Mouse (Mus musculus): ENCODE measurements at regions not wholly inside any gene's neighbourhood (a gene's known extent, or its start where the extent isn't known, plus 50 kb on each side); places are given as distances from the start of the nearest gene placed in this dataset.

DNA sequence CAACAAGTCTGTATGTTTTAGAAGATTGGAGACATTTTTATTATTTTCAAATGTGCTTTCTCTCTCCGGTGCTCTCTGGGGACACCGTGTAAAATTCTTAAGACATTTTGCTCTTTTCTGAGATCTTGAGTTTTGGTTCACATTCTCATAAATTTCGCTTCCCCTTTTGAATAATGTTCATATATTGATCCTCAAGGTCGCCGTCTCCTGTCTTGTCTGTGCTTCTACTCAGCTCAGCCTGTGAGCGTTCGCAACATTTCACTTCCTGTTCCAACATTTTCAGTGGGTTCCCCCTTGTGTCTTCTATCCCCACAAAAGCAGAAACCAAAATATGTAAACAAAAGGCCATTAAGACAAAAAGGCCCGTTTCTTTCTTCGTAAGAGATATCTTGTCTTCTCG, 154.5 kb downstream of the Atxn7l3b start:
- Histone ChIP-seq H3K4me2 (ENCODE audit: low read depth) (no peak overlapping the region), H3K27me3 (ENCODE audit: control insufficient read depth, insufficient read depth, insufficient read length) (no peaks in the 10 kb centered on the region), H3K79me2 (ENCODE audit: control insufficient read depth, insufficient read depth) (no peaks in the 10 kb centered on the region), H3ac (ENCODE audit: control insufficient read depth, insufficient read length) (no peak overlapping the region), H3K36me3 (ENCODE audit: control insufficient read depth, insufficient read depth) (no peaks in the 10 kb centered on the region), H3K4me3 (no peak overlapping the region)
- TF ChIP-seq MYOD1 (IDR thresholded peaks at IDR 0.05; ENCODE audit: control insufficient read depth in 1 of 3, insufficient read length in 2 of 3, low read depth in 2 of 3) = no peak
- TF ChIP-seq TCF3 (IDR thresholded peaks at IDR 0.05; ENCODE audit: insufficient read length, low read depth) = no peak
- TF ChIP-seq E2F4 (IDR thresholded peaks at IDR 0.05; ENCODE audit: insufficient read depth) = no peak
- no peak for TF ChIP-seq USF1 (IDR thresholded peaks at IDR 0.05; ENCODE audit: low read depth)
- TF ChIP-seq POLR2AphosphoS2 (IDR thresholded peaks at IDR 0.05; ENCODE audit: insufficient read length, low read depth) = no peak
- no peak for TF ChIP-seq MAX (IDR thresholded peaks at IDR 0.05; ENCODE audit: low read depth)
- no peak for TF ChIP-seq POLR2A (IDR thresholded peaks at IDR 0.05; ENCODE audit: insufficient read length, low read depth)

DNA sequence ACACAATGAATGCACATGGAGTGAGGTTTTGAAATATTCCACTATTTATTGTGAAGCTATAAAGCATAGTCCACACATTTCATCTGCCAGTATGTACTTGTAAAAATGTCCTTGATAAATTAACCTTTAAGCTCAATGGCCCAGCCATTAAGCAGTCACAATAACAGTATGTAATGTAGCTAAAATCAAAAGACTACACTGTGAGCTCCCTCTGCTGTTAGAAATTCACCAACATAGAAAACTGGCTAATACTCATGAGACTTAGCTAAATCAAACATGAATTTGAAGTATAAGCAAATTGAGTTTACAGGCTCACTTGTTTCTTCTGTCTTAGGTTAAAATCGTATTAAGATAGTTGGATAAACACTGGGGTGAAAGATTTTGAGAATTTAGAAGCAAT, 182.1 kb downstream of the Atxn7l3b start:
- Histone ChIP-seq H3K27me3 (ENCODE audit: control insufficient read depth, insufficient read depth, insufficient read length) (no peaks in the 10 kb centered on the region), H3K4me2 (ENCODE audit: low read depth) (no peak overlapping the region), H3ac (ENCODE audit: control insufficient read depth, insufficient read length) (no peak overlapping the region), H3K4me3 (no peak overlapping the region), H3K79me2 (ENCODE audit: control insufficient read depth, insufficient read depth) (no peaks in the 10 kb centered on the region), H3K36me3 (ENCODE audit: control insufficient read depth, insufficient read depth) (no peaks in the 10 kb centered on the region)
- TF ChIP-seq REST (IDR thresholded peaks at IDR 0.05; ENCODE audit: insufficient read depth, insufficient read length) (no peak), MYOD1 (IDR thresholded peaks at IDR 0.05; ENCODE audit: control insufficient read depth in 1 of 3, insufficient read length in 2 of 3, low read depth in 2 of 3) (no peak), E2F4 (IDR thresholded peaks at IDR 0.05; ENCODE audit: insufficient read depth) (no peak), TCF3 (IDR thresholded peaks at IDR 0.05; ENCODE audit: insufficient read length, low read depth) (no peak), TCF12 (IDR thresholded peaks at IDR 0.05; ENCODE audit: insufficient read depth, poor library complexity, severe bottlenecking) (no peak), POLR2A (IDR thresholded peaks at IDR 0.05; ENCODE audit: insufficient read length, low read depth) (no peak), MYOG (IDR thresholded peaks at IDR 0.05; ENCODE audit: control insufficient read depth in 1 of 3, insufficient read depth in 1 of 3, insufficient read length in 2 of 3, low read depth in 2 of 3) (no peak), SRF (IDR thresholded peaks at IDR 0.05; ENCODE audit: control insufficient read depth, insufficient read length, low read depth) (no peak), USF1 (IDR thresholded peaks at IDR 0.05; ENCODE audit: low read depth) (no peak), CEBPB (IDR thresholded peaks at IDR 0.05; ENCODE audit: insufficient read depth, poor library complexity, severe bottlenecking) (no peak), POLR2AphosphoS2 (IDR thresholded peaks at IDR 0.05; ENCODE audit: insufficient read length, low read depth) (no peak), MAX (IDR thresholded peaks at IDR 0.05; ENCODE audit: low read depth) (no peak)

DNA sequence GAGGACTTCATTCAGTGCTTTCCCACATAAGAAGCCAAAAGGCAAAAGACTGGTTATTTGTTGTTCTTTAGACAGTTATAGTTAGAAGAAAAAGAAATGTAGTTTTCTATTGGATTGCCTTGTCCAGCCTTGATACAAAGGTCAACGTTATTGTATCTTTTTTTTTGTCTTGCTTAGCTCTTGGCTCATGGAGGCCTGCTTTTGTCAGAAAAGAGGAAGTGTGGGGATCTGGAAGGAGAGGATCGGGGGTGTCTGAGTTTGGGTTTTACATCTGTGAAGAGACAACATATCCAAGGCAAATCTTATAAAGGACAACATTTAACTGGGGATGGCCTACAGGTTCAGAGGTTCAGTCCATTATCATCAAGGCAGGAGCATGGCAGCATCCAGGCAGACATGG, 185.3 kb downstream of the Atxn7l3b start:
- Histone ChIP-seq H3K4me3 (no peak overlapping the region), H3K36me3 (ENCODE audit: control insufficient read depth, insufficient read depth) (no peaks in the 10 kb centered on the region), H3K4me2 (ENCODE audit: low read depth) (no peak overlapping the region), H3ac (ENCODE audit: control insufficient read depth, insufficient read length) (no peak overlapping the region), H3K27me3 (ENCODE audit: control insufficient read depth, insufficient read depth, insufficient read length) (no peaks in the 10 kb centered on the region), H3K79me2 (ENCODE audit: control insufficient read depth, insufficient read depth) (no peaks in the 10 kb centered on the region)
- TF ChIP-seq SRF (IDR thresholded peaks at IDR 0.05; ENCODE audit: control insufficient read depth, insufficient read length, low read depth) (no peak), MAX (IDR thresholded peaks at IDR 0.05; ENCODE audit: low read depth) (no peak), TCF12 (IDR thresholded peaks at IDR 0.05; ENCODE audit: insufficient read depth, poor library complexity, severe bottlenecking) (no peak), POLR2A (IDR thresholded peaks at IDR 0.05; ENCODE audit: insufficient read length, low read depth) (no peak), REST (IDR thresholded peaks at IDR 0.05; ENCODE audit: insufficient read depth, insufficient read length) (no peak), POLR2AphosphoS2 (IDR thresholded peaks at IDR 0.05; ENCODE audit: insufficient read length, low read depth) (no peak), CEBPB (IDR thresholded peaks at IDR 0.05; ENCODE audit: insufficient read depth, poor library complexity, severe bottlenecking) (no peak), MYOG (IDR thresholded peaks at IDR 0.05; ENCODE audit: control insufficient read depth in 1 of 3, insufficient read depth in 1 of 3, insufficient read length in 2 of 3, low read depth in 2 of 3) (no peak), E2F4 (IDR thresholded peaks at IDR 0.05; ENCODE audit: insufficient read depth) (no peak), MYOD1 (IDR thresholded peaks at IDR 0.05; ENCODE audit: control insufficient read depth in 1 of 3, insufficient read length in 2 of 3, low read depth in 2 of 3) (no peak), USF1 (IDR thresholded peaks at IDR 0.05; ENCODE audit: low read depth) (no peak), TCF3 (IDR thresholded peaks at IDR 0.05; ENCODE audit: insufficient read length, low read depth) (no peak)

- H3K27me3 ChIP-seq (ENCODE audit: control insufficient read depth, insufficient read depth, insufficient read length) = no peaks in the 10 kb centered on the region
- no peak overlapping the region for H3K4me2 ChIP-seq (ENCODE audit: low read depth)
- H3ac ChIP-seq (ENCODE audit: control insufficient read depth, insufficient read length) = no peak overlapping the region
- no peak overlapping the region for H3K4me3 ChIP-seq
- H3K36me3 ChIP-seq (ENCODE audit: control insufficient read depth, insufficient read depth) = no peaks in the 10 kb centered on the region
- no peaks in the 10 kb centered on the region for H3K79me2 ChIP-seq (ENCODE audit: control insufficient read depth, insufficient read depth)
- TF ChIP-seq MYOD1 (IDR thresholded peaks at IDR 0.05; ENCODE audit: control insufficient read depth in 1 of 3, insufficient read length in 2 of 3, low read depth in 2 of 3) = no peak
- no peak for TF ChIP-seq POLR2A (IDR thresholded peaks at IDR 0.05; ENCODE audit: insufficient read length, low read depth)
- TF ChIP-seq TCF3 (IDR thresholded peaks at IDR 0.05; ENCODE audit: insufficient read length, low read depth) = no peak
- no peak for TF ChIP-seq REST (IDR thresholded peaks at IDR 0.05; ENCODE audit: insufficient read depth, insufficient read length)
- no peak for TF ChIP-seq CEBPB (IDR thresholded peaks at IDR 0.05; ENCODE audit: insufficient read depth, poor library complexity, severe bottlenecking)
- no peak for TF ChIP-seq MYOG (IDR thresholded peaks at IDR 0.05; ENCODE audit: control insufficient read depth in 1 of 3, insufficient read depth in 1 of 3, insufficient read length in 2 of 3, low read depth in 2 of 3)
- TF ChIP-seq TCF12 (IDR thresholded peaks at IDR 0.05; ENCODE audit: insufficient read depth, poor library complexity, severe bottlenecking) = no peak
- TF ChIP-seq E2F4 (IDR thresholded peaks at IDR 0.05; ENCODE audit: insufficient read depth) = no peak
- TF ChIP-seq SRF (IDR thresholded peaks at IDR 0.05; ENCODE audit: control insufficient read depth, insufficient read length, low read depth) = no peak
- no peak for TF ChIP-seq MAX (IDR thresholded peaks at IDR 0.05; ENCODE audit: low read depth)
- no peak for TF ChIP-seq POLR2AphosphoS2 (IDR thresholded peaks at IDR 0.05; ENCODE audit: insufficient read length, low read depth)
- TF ChIP-seq USF1 (IDR thresholded peaks at IDR 0.05; ENCODE audit: low read depth) = no peak
These were observed 186.7 kb downstream of the Atxn7l3b start for GRCm38 (mm10) chr10:112742123-112742522.
